Mouse (Mus musculus): ENCODE data around the gene Dgkz. TPM values are rescaled to one million over a fixed set of nuclear protein-coding genes. Genes with fewer than 3 reads are reported as not detected.

Gene Dgkz
- polyA plus RNA-seq, 1 experiment from 2014 or later: 26.7 TPM

- no peak overlapping the region for H3K4me3 ChIP-seq (ENCODE audit: low read depth, low read length)
- ATAC-seq (no peak), DNase-seq (ENCODE audit: low spot score) (no peak)
- peaks cover 26% of the 10 kb centered on the region for H3K4me1 ChIP-seq (ENCODE audit: control insufficient read depth, insufficient read depth, low read length)
- no peak overlapping the region for H3K4me2 ChIP-seq (ENCODE audit: low read length)
- 58% methylated on average over 5 of the region's 5 CpGs for WGBS
- H3K9ac ChIP-seq (ENCODE audit: low read length): no peak overlapping the region
- H3K27ac ChIP-seq (ENCODE audit: low read depth, low read length): no peak overlapping the region
- peaks cover 15% of the 10 kb centered on the region for H3K27me3 ChIP-seq (replicated peaks; ENCODE audit: control insufficient read depth, insufficient read depth, low read length)
- no peaks in the 10 kb centered on the region for H3K9me3 ChIP-seq (replicated peaks; ENCODE audit: control insufficient read depth, low read length)
- no peaks in the 10 kb centered on the region for H3K36me3 ChIP-seq (ENCODE audit: control insufficient read depth, insufficient read depth, low read length)
These were observed 5.2 kb upstream of the Dgkz start for GRCm38 (mm10) chr2:91980830-91981229.

- Histone ChIP-seq H3K9me3 (replicated peaks; ENCODE audit: control insufficient read depth, low read length) (no peaks in the 10 kb centered on the region), H3K4me2 (ENCODE audit: low read length) (no peak overlapping the region), H3K4me1 (ENCODE audit: control insufficient read depth, insufficient read depth, low read length) (peaks cover 30% of the 10 kb centered on the region), H3K4me3 (ENCODE audit: low read depth, low read length) (no peak overlapping the region), H3K27ac (ENCODE audit: low read depth, low read length) (peak overlapping the region; percentile 14; the same call in 1 of the 2 replicates), H3K36me3 (ENCODE audit: control insufficient read depth, insufficient read depth, low read length) (no peaks in the 10 kb centered on the region), H3K27me3 (replicated peaks; ENCODE audit: control insufficient read depth, insufficient read depth, low read length) (peaks cover 21% of the 10 kb centered on the region), H3K9ac (ENCODE audit: low read length) (no peak overlapping the region)
- 4% methylated on average over 4 of the region's 4 CpGs for WGBS
- no peak for DNase-seq (ENCODE audit: low spot score)
- no peak for ATAC-seq
These were observed 4.6 kb upstream of the Dgkz start for GRCm38 (mm10) chr2:91980245-91980644.

GRCm38 (mm10) chr2:91978547-91978946 lies 2.9 kb upstream of the Dgkz start:
- Histone ChIP-seq H3K36me3 (ENCODE audit: control insufficient read depth, insufficient read depth, low read length) (no peaks in the 10 kb centered on the region), H3K4me1 (ENCODE audit: control insufficient read depth, insufficient read depth, low read length) (peaks cover 27% of the 10 kb centered on the region), H3K4me3 (ENCODE audit: low read depth, low read length) (no peak overlapping the region), H3K9me3 (replicated peaks; ENCODE audit: control insufficient read depth, low read length) (no peaks in the 10 kb centered on the region), H3K27ac (ENCODE audit: low read depth, low read length) (peak overlapping the region; percentile 21; the same call in 1 of the 2 replicates), H3K4me2 (ENCODE audit: low read length) (no peak overlapping the region), H3K9ac (ENCODE audit: low read length) (no peak overlapping the region), H3K27me3 (replicated peaks; ENCODE audit: control insufficient read depth, insufficient read depth, low read length) (peaks cover 30% of the 10 kb centered on the region)
- no peak for DNase-seq (ENCODE audit: low spot score)
- 13% methylated on average over 2 of the region's 2 CpGs for WGBS
- ATAC-seq: peak; percentile 46; the same call in 1 of the 2 replicates

- Histone ChIP-seq H3K27ac (ENCODE audit: low read depth, low read length) (peak overlapping the region; percentile 21; the same call in 1 of the 2 replicates), H3K36me3 (ENCODE audit: control insufficient read depth, insufficient read depth, low read length) (no peaks in the 10 kb centered on the region), H3K4me1 (ENCODE audit: control insufficient read depth, insufficient read depth, low read length) (peaks cover 27% of the 10 kb centered on the region), H3K9ac (ENCODE audit: low read length) (no peak overlapping the region), H3K9me3 (replicated peaks; ENCODE audit: control insufficient read depth, low read length) (no peaks in the 10 kb centered on the region), H3K4me3 (ENCODE audit: low read depth, low read length) (no peak overlapping the region), H3K4me2 (ENCODE audit: low read length) (no peak overlapping the region), H3K27me3 (replicated peaks; ENCODE audit: control insufficient read depth, insufficient read depth, low read length) (peaks cover 30% of the 10 kb centered on the region)
- WGBS: 90% methylated on average over 4 of the region's 4 CpGs
- DNase-seq (ENCODE audit: low spot score) (no peak), ATAC-seq (no peak)
These were observed 2.3 kb upstream of the Dgkz start for GRCm38 (mm10) chr2:91977960-91978359.

- Histone ChIP-seq H3K4me2 (ENCODE audit: low read length) (no peak overlapping the region), H3K36me3 (ENCODE audit: control insufficient read depth, insufficient read depth, low read length) (no peaks in the 10 kb centered on the region), H3K27me3 (replicated peaks; ENCODE audit: control insufficient read depth, insufficient read depth, low read length) (peaks cover 30% of the 10 kb centered on the region), H3K4me3 (ENCODE audit: low read depth, low read length) (no peak overlapping the region), H3K4me1 (ENCODE audit: control insufficient read depth, insufficient read depth, low read length) (peaks cover 33% of the 10 kb centered on the region), H3K27ac (ENCODE audit: low read depth, low read length) (peak overlapping the region; percentile 14; the same call in 1 of the 2 replicates), H3K9me3 (replicated peaks; ENCODE audit: control insufficient read depth, low read length) (no peaks in the 10 kb centered on the region), H3K9ac (ENCODE audit: low read length) (no peak overlapping the region)
- ATAC-seq: no peak
- 26% methylated on average over 7 of the region's 7 CpGs for WGBS
- DNase-seq (ENCODE audit: low spot score): no peak
These were observed 2.1 kb downstream of the Dgkz start for GRCm38 (mm10) chr2:91973416-91974135.

GRCm38 (mm10) chr2:91972121-91972566 lies 3.5 kb downstream of the Dgkz start:
- no peak overlapping the region; the same call in 1 of the 2 replicates for H3K9ac ChIP-seq (ENCODE audit: low read length)
- no peak overlapping the region for H3K27ac ChIP-seq (ENCODE audit: low read depth, low read length)
- H3K4me3 ChIP-seq (ENCODE audit: low read depth, low read length): no peak overlapping the region

GRCm38 (mm10) chr2:91971231-91972097 lies 4.2 kb downstream of the Dgkz start:
- no peaks in the 10 kb centered on the region for H3K36me3 ChIP-seq (ENCODE audit: control insufficient read depth, insufficient read depth, low read length)
- H3K4me2 ChIP-seq (ENCODE audit: low read length): peak overlapping the region; percentile 35
- peak overlapping the region; percentile 78 for H3K27ac ChIP-seq (ENCODE audit: low read depth, low read length)
- H3K9me3 ChIP-seq (replicated peaks; ENCODE audit: control insufficient read depth, low read length): no peaks in the 10 kb centered on the region
- peaks cover 22% of the 10 kb centered on the region for H3K27me3 ChIP-seq (replicated peaks; ENCODE audit: control insufficient read depth, insufficient read depth, low read length)
- peak overlapping the region; percentile 49 for H3K9ac ChIP-seq (ENCODE audit: low read length)
- ATAC-seq (peak; percentile 50), DNase-seq (ENCODE audit: low spot score) (peak; percentile 71)
- 15% methylated on average over 21 of the region's 21 CpGs for WGBS
- no peak overlapping the region for H3K4me3 ChIP-seq (ENCODE audit: low read depth, low read length)
- peaks cover 24% of the 10 kb centered on the region for H3K4me1 ChIP-seq (ENCODE audit: control insufficient read depth, insufficient read depth, low read length)

More at GRCm38 (mm10) chr2:91972121-91972566, 3.5 kb downstream of the Dgkz start:
- peak overlapping the region; percentile 35 for H3K4me2 ChIP-seq (ENCODE audit: low read length)
- H3K9me3 ChIP-seq (replicated peaks; ENCODE audit: control insufficient read depth, low read length): no peaks in the 10 kb centered on the region
- ATAC-seq: 0 out of 2 replicates have a peak, but pooled peaks have one; percentile 1
- DNase-seq (ENCODE audit: low spot score): no peak
- peaks cover 24% of the 10 kb centered on the region for H3K4me1 ChIP-seq (ENCODE audit: control insufficient read depth, insufficient read depth, low read length)
- H3K36me3 ChIP-seq (ENCODE audit: control insufficient read depth, insufficient read depth, low read length): no peaks in the 10 kb centered on the region
- H3K27me3 ChIP-seq (replicated peaks; ENCODE audit: control insufficient read depth, insufficient read depth, low read length): peaks cover 28% of the 10 kb centered on the region
- 38% methylated on average over 13 of the region's 13 CpGs for WGBS

- Histone ChIP-seq H3K4me3 (ENCODE audit: low read depth, low read length) (no peak overlapping the region), H3K4me2 (ENCODE audit: low read length) (no peak overlapping the region), H3K27me3 (replicated peaks; ENCODE audit: control insufficient read depth, insufficient read depth, low read length) (no peaks in the 10 kb centered on the region), H3K27ac (ENCODE audit: low read depth, low read length) (no peak overlapping the region), H3K9me3 (replicated peaks; ENCODE audit: control insufficient read depth, low read length) (no peaks in the 10 kb centered on the region), H3K36me3 (ENCODE audit: control insufficient read depth, insufficient read depth, low read length) (no peaks in the 10 kb centered on the region), H3K9ac (ENCODE audit: low read length) (no peak overlapping the region), H3K4me1 (ENCODE audit: control insufficient read depth, insufficient read depth, low read length) (peaks cover 15% of the 10 kb centered on the region)
- no peak for DNase-seq (ENCODE audit: low spot score)
- 74% methylated on average over 11 of the region's 11 CpGs for WGBS
- no peak for ATAC-seq
These were observed 7.7 kb downstream of the Dgkz start for GRCm38 (mm10) chr2:91967962-91968361.

Measured in forebrain, embryonic 14.5 days (tissue).